Mouse (Mus musculus): ENCODE data around the gene Atr. TPM values are rescaled to one million over a fixed set of nuclear protein-coding genes. Genes with fewer than 3 reads are reported as not detected.

Atr gene
- polyA plus RNA-seq, 1 experiment from 2014 or later = 21.9 TPM

- no peak for ATAC-seq (ENCODE audit: low FRiP score)
These were observed 134.9 kb downstream of the Atr start for GRCm38 (mm10) chr9:95992255-95992654.

More at GRCm38 (mm10) chr9:95992255-95992654, 134.9 kb downstream of the Atr start:
- Histone ChIP-seq H3K4me3 (ENCODE audit: low read depth, low read length) (no peak overlapping the region), H3K27me3 (ENCODE audit: control insufficient read depth, insufficient read depth, low read length) (no peaks in the 10 kb centered on the region), H3K36me3 (ENCODE audit: control insufficient read depth, insufficient read depth, low read length) (peaks cover 7% of the 10 kb centered on the region; the same call in 1 of the 2 replicates), H3K27ac (ENCODE audit: low read depth, low read length) (no peak overlapping the region), H3K9me3 (ENCODE audit: control insufficient read depth, low read length) (no peaks in the 10 kb centered on the region), H3K4me2 (replicated peaks; ENCODE audit: low read depth, low read length) (no peak overlapping the region), H3K9ac (ENCODE audit: low read depth, low read length) (no peak overlapping the region), H3K4me1 (replicated peaks; ENCODE audit: control insufficient read depth, insufficient read depth, low read length) (no peaks in the 10 kb centered on the region)
- DNase-seq (ENCODE audit: low spot score) = no peak
- WGBS = 98% methylated on average over 2 of the region's 2 CpGs

Other genes starting within 250 kb of the Atr start
- 2.5 and 2.6 TPM in 2 replicates for gene Pcolce2, start 220.0 kb upstream of the Atr start, polyA plus RNA-seq (2014; fragmentation: Nextera tagmentation; extraction: Ambion mirVana)
- 3.3 and 4.1 TPM in 2 replicates for gene Trpc1, start 107.2 kb upstream of the Atr start, polyA plus RNA-seq (2014; fragmentation: Nextera tagmentation; extraction: Ambion mirVana)
- gene Pls1, start 12.3 kb upstream of the Atr start, polyA plus RNA-seq (2014; fragmentation: Nextera tagmentation; extraction: Ambion mirVana) = 7.1 and 8.3 TPM in 2 replicates
- 15.5 and 35.8 TPM in 2 replicates for gene Xrn1, start 97.2 kb downstream of the Atr start, polyA plus RNA-seq (2014; fragmentation: Nextera tagmentation; extraction: Ambion mirVana)